Mouse (Mus musculus) heart, postnatal 0 days (tissue): ENCODE results near the gene Iffo2. TPM values are rescaled to one million over a fixed set of nuclear protein-coding genes. Genes with fewer than 3 reads are reported as not detected.

Experiments used
- ATAC-seq: fragments of 200-750 bp; cut with Nextera tagmentation; 2 replicates; pipeline ENCODE4 v1.8.0; 2017; ENCODE audit warnings: low read depth, moderate number of reproducible peaks, moderate library complexity; ENCODE audit not compliant: insufficient read depth
- DNase-seq: peaks from one replicate; pipeline ENCODE4 v3.0.0-alpha.2; 2016; ENCODE audit warnings: low spot score
- H3K27ac ChIP-seq: fragments of 300-500 bp; sonication (generic); 2 replicates; pipeline ENCODE4 v1.5.1; 2014; ENCODE audit warnings: low read depth, mild to moderate bottlenecking
- H3K27me3 ChIP-seq: fragments of 300-500 bp; sonication (generic); 2 replicates; pipeline ENCODE4 v1.6.1; 2014; ENCODE audit warnings: low read length, mixed read lengths; ENCODE audit not compliant: control insufficient read depth, insufficient read depth
- H3K36me3 ChIP-seq: fragments of 300-500 bp; sonication (generic); replicated peaks from 2 replicates; pipeline ENCODE4 v1.6.1; 2014; ENCODE audit warnings: low read length, mixed read lengths; ENCODE audit not compliant: control insufficient read depth, insufficient read depth
- H3K4me1 ChIP-seq: fragments of 300-500 bp; sonication (generic); 2 replicates; pipeline ENCODE4 v1.6.1; 2014; ENCODE audit warnings: antibody characterized with exemption; ENCODE audit not compliant: control insufficient read depth, insufficient read depth
- H3K4me2 ChIP-seq: fragments of 300-500 bp; sonication (generic); 2 replicates; pipeline ENCODE4 v1.6.1; 2014; ENCODE audit warnings: low read depth, mild to moderate bottlenecking, low read length, moderate library complexity
- H3K4me3 ChIP-seq: fragments of 300-500 bp; sonication (generic); 2 replicates; pipeline ENCODE4 v1.5.1; 2014; ENCODE audit warnings: low read depth, low read length
- H3K9ac ChIP-seq: fragments of 300-500 bp; sonication (generic); replicated peaks from 2 replicates; pipeline ENCODE4 v1.6.1; 2014; ENCODE audit warnings: low read depth, low read length, mixed read lengths
- H3K9me3 ChIP-seq: fragments of 300-500 bp; sonication (generic); replicated peaks from 2 replicates; pipeline ENCODE4 v1.6.1; 2016; ENCODE audit warnings: low read length; ENCODE audit not compliant: control insufficient read depth
- CTCF ChIP-seq: IDR thresholded peaks from 2 replicates; pipeline ENCODE4 v1.5.1; 2016; ENCODE audit warnings: antibody characterized with exemption, control low read depth, low read depth
- EP300 ChIP-seq: IDR thresholded peaks from 2 replicates; pipeline ENCODE4 v1.6.1; 2016; ENCODE audit warnings: antibody characterized with exemption, low read depth
- WGBS: fragments of 180-500 bp; shearing (Covaris S2); extraction: QIAGEN DNeasy Blood & Tissue Kit; methylation state at CpG from one replicate; pipeline ENCODE4 v1.1.7; 2014; 5-methylcytosine and 5-hydroxymethylcytosine counted together
- polyA plus RNA-seq: library from polyadenylated mRNA; unstranded; fragments of >200 nt; fragmentation: Nextera tagmentation; extraction: Ambion mirVana; gene quantifications from 2 replicates; pipeline ENCODE4 v1.2.1, GENCODE M21; 2015
- total RNA-seq: library from RNA; depleted of rRNA; stranded (reverse); fragments of >200 nt; gene quantifications from 2 replicates; pipeline ENCODE4 v1.2.3, GENCODE M21; 2014; ENCODE audit warnings: low replicate concordance

Gene Iffo2
- total and polyA plus RNA-seq, 2 experiments from 2014 or later: 2.9 to 6.4 TPM

- Histone ChIP-seq H3K4me2 (peak overlapping the region; percentile 95), H3K4me1 (peaks cover 14% of the 10 kb centered on the region), H3K27me3 (no peaks in the 10 kb centered on the region), H3K9ac (peak overlapping the region; percentile 81), H3K4me3 (peak overlapping the region; percentile 73), H3K27ac (peak overlapping the region; percentile 84), H3K36me3 (no peaks in the 10 kb centered on the region), H3K9me3 (no peaks in the 10 kb centered on the region)
- ATAC-seq (peak; percentile 97), DNase-seq (peak; percentile 99)
- WGBS: under 1% methylated on average over 48 of the region's 52 CpGs
- TF ChIP-seq EP300 (no peak), CTCF (peak; percentile 56)
These were observed 43.9 kb downstream of the Iffo2 start for GRCm38 (mm10) chr4:139574156-139574798.

GRCm38 (mm10) chr4:139574799-139575672 lies 44.7 kb downstream of the Iffo2 start:
- peak overlapping the region; percentile 84 for H3K27ac ChIP-seq
- H3K27me3 ChIP-seq: no peaks in the 10 kb centered on the region
- H3K36me3 ChIP-seq: no peaks in the 10 kb centered on the region
- peak overlapping the region; percentile 95 for H3K4me2 ChIP-seq
- H3K4me1 ChIP-seq: peaks cover 21% of the 10 kb centered on the region
- peak; percentile 23 for ATAC-seq
- TF ChIP-seq CTCF (no peak), EP300 (no peak)
- peak overlapping the region; percentile 81 for H3K9ac ChIP-seq
- no peak for DNase-seq
- H3K4me3 ChIP-seq: peak overlapping the region; percentile 73
- no peaks in the 10 kb centered on the region for H3K9me3 ChIP-seq
- WGBS: under 1% methylated on average over 101 of the region's 111 CpGs

- DNase-seq: peak; percentile 30
- WGBS: 7% methylated on average over 14 of the region's 14 CpGs
These were observed 45.3 kb downstream of the Iffo2 start for GRCm38 (mm10) chr4:139575673-139576003.

GRCm38 (mm10) chr4:139576251-139576880 lies 46.0 kb downstream of the Iffo2 start:
- Histone ChIP-seq H3K4me1 (peaks cover 33% of the 10 kb centered on the region), H3K27me3 (no peaks in the 10 kb centered on the region), H3K9ac (0 out of 2 replicates have a peak overlapping the region, but pooled peaks have one; percentile 81), H3K9me3 (no peaks in the 10 kb centered on the region), H3K36me3 (no peaks in the 10 kb centered on the region), H3K27ac (no peak overlapping the region), H3K4me3 (peak overlapping the region; percentile 73), H3K4me2 (peak overlapping the region; percentile 95)
- DNase-seq (no peak), ATAC-seq (no peak)
- TF ChIP-seq EP300 (no peak), CTCF (no peak)
- WGBS: 52% methylated on average over 14 of the region's 14 CpGs

More at GRCm38 (mm10) chr4:139575673-139576003, 45.3 kb downstream of the Iffo2 start:
- TF ChIP-seq CTCF: no peak
- TF ChIP-seq EP300: no peak
- Histone ChIP-seq H3K27me3 (no peaks in the 10 kb centered on the region), H3K9ac (peak overlapping the region; percentile 81), H3K27ac (peak overlapping the region; percentile 84), H3K4me1 (peaks cover 27% of the 10 kb centered on the region), H3K4me2 (peak overlapping the region; percentile 95), H3K36me3 (no peaks in the 10 kb centered on the region), H3K9me3 (no peaks in the 10 kb centered on the region), H3K4me3 (peak overlapping the region; percentile 73)
- ATAC-seq: no peak

GRCm38 (mm10) chr4:139577006-139577405 lies 46.7 kb downstream of the Iffo2 start:
- 73% methylated on average over 7 of the region's 7 CpGs for WGBS

More at GRCm38 (mm10) chr4:139577006-139577405, 46.7 kb downstream of the Iffo2 start:
- no peaks in the 10 kb centered on the region for H3K36me3 ChIP-seq
- peaks cover 38% of the 10 kb centered on the region for H3K4me1 ChIP-seq
- no peak overlapping the region for H3K9ac ChIP-seq
- no peaks in the 10 kb centered on the region for H3K27me3 ChIP-seq
- H3K9me3 ChIP-seq: no peaks in the 10 kb centered on the region
- peak overlapping the region; percentile 95 for H3K4me2 ChIP-seq
- H3K27ac ChIP-seq: no peak overlapping the region
- DNase-seq: no peak
- peak overlapping the region; percentile 73 for H3K4me3 ChIP-seq
- no peak for TF ChIP-seq EP300
- no peak for TF ChIP-seq CTCF
- ATAC-seq: no peak
